Mouse (Mus musculus): Measurements from ENCODE around the gene Lrrn4cl. TPM values are rescaled to one million over a fixed set of nuclear protein-coding genes. Genes with fewer than 3 reads are reported as not detected.
"Not testable (repeated sequence)": the region's sequence is repeated elsewhere in the genome, so short reads cannot be mapped to it uniquely, and the experiment has no call there.

The Lrrn4cl gene
- total RNA-seq, 2 experiments from 2014 or later: 0.30 to 0.55 TPM

- peak in 1 of 2 experiments; percentile 64 for DNase-seq (ENCODE audit: low spot score in 2 of 2)
Observed at GRCm38 (mm10) chr19:8838041-8838730, 12.4 kb upstream of the Lrrn4cl start.

- DNase-seq (ENCODE audit: low spot score in 2 of 2): peak; percentile 76 to 81
Observed at GRCm38 (mm10) chr19:8839103-8839907, 11.3 kb upstream of the Lrrn4cl start, which contains the start of gene Gng3. Gng3 (minus strand) TSS chr19:8839194.

- peak; percentile 63 to 76 for DNase-seq (ENCODE audit: low spot score in 2 of 2)
Observed at GRCm38 (mm10) chr19:8839908-8840791, 10.4 kb upstream of the Lrrn4cl start.

- no peak for DNase-seq (ENCODE audit: low spot score in 2 of 2)
Observed at GRCm38 (mm10) chr19:8841012-8841411, 9.6 kb upstream of the Lrrn4cl start.

GRCm38 (mm10) chr19:8842961-8843360, 7.6 kb upstream of the Lrrn4cl start:
- DNase-seq (ENCODE audit: low spot score in 2 of 2): no peak

- DNase-seq (ENCODE audit: low spot score in 2 of 2): peak; percentile 70 to 83
Observed at GRCm38 (mm10) chr19:8844371-8845129, 6.0 kb upstream of the Lrrn4cl start.

GRCm38 (mm10) chr19:8848356-8848755, 2.2 kb upstream of the Lrrn4cl start:
- no peak for DNase-seq (ENCODE audit: low spot score in 2 of 2)

GRCm38 (mm10) chr19:8851639-8852038, 1.1 kb downstream of the Lrrn4cl start:
- no peak for DNase-seq (ENCODE audit: low spot score in 2 of 2)

GRCm38 (mm10) chr19:8852236-8852928, 1.8 kb downstream of the Lrrn4cl start:
- no peak for DNase-seq (ENCODE audit: low spot score in 2 of 2)

- no peak for DNase-seq (ENCODE audit: low spot score in 2 of 2)
Observed at GRCm38 (mm10) chr19:8853117-8853516, 2.5 kb downstream of the Lrrn4cl start.

- no peak for DNase-seq (ENCODE audit: low spot score in 2 of 2)
Observed at GRCm38 (mm10) chr19:8857689-8858088, 7.1 kb downstream of the Lrrn4cl start.

GRCm38 (mm10) chr19:8859018-8859417, 8.4 kb downstream of the Lrrn4cl start:
- DNase-seq (ENCODE audit: low spot score in 2 of 2): no peak

- DNase-seq (ENCODE audit: low spot score in 2 of 2): no peak
Observed at GRCm38 (mm10) chr19:8864265-8864664, 13.7 kb downstream of the Lrrn4cl start.

- not testable (repeated sequence) for DNase-seq (ENCODE audit: low spot score in 2 of 2)
Observed at GRCm38 (mm10) chr19:8870381-8870780, 19.8 kb downstream of the Lrrn4cl start.

- no peak for DNase-seq (ENCODE audit: low spot score in 2 of 2)
Observed at GRCm38 (mm10) chr19:8870838-8871237, 20.3 kb downstream of the Lrrn4cl start.

- DNase-seq (ENCODE audit: low spot score in 2 of 2): peak; percentile 96 to 98
Observed at GRCm38 (mm10) chr19:8871267-8872186, 21.0 kb downstream of the Lrrn4cl start, which contains the start of gene Ubxn1. Ubxn1 (plus strand) TSS chr19:8871496.

- DNase-seq (ENCODE audit: low spot score in 2 of 2): no peak
Observed at GRCm38 (mm10) chr19:8872266-8872840, 21.8 kb downstream of the Lrrn4cl start.

- DNase-seq (ENCODE audit: low spot score in 2 of 2): no peak
Observed at GRCm38 (mm10) chr19:8875031-8875430, 24.5 kb downstream of the Lrrn4cl start.
